Mouse (Mus musculus) liver, embryonic 14.5 days (tissue): ENCODE results near the gene Eif3k. TPM values are rescaled to one million over a fixed set of nuclear protein-coding genes. Genes with fewer than 3 reads are reported as not detected.

ENCODE experiments used
- ATAC-seq: fragments of 200-750 bp; cut with Nextera tagmentation; 2 replicates; pipeline ENCODE4 v1.8.0; 2017; ENCODE audit warnings: moderate number of reproducible peaks, mild to moderate bottlenecking, moderate library complexity; ENCODE audit not compliant: insufficient read depth
- DNase-seq, 3 experiments: peaks; one replicate each; pipeline ENCODE4 v3.0.0-alpha.2; 2012 to 2013; ENCODE audit warnings: low read depth in 3 of 3, low spot score in 3 of 3
- H3K27ac ChIP-seq: fragments of 300-500 bp; sonication (generic); 2 replicates; pipeline ENCODE4 v1.5.1; 2014; ENCODE audit warnings: moderate library complexity, mild to moderate bottlenecking, control low read depth, inconsistent platforms
- H3K27me3 ChIP-seq: fragments of 300-500 bp; sonication (generic); 2 replicates; pipeline ENCODE4 v1.6.1; 2014; ENCODE audit warnings: mild to moderate bottlenecking, low read length, moderate library complexity; ENCODE audit not compliant: control insufficient read depth, insufficient read depth
- H3K36me3 ChIP-seq: fragments of 300-500 bp; sonication (generic); replicated peaks from 2 replicates; pipeline ENCODE4 v1.6.1; 2014; ENCODE audit warnings: low read depth; ENCODE audit not compliant: control insufficient read depth, insufficient read depth
- H3K4me1 ChIP-seq, 2 experiments: fragments of 200-500 bp in 1 of 2; fragments of 300-500 bp in 1 of 2; sonication (generic) in 1 of 2; replicated peaks; 2 replicates each; pipeline ENCODE4 v1.6.1; 2012 to 2014; ENCODE audit warnings: antibody characterized with exemption in 1 of 2, inconsistent platforms in 1 of 2, low read length in 1 of 2; ENCODE audit not compliant: control insufficient read depth in 2 of 2, insufficient read depth in 2 of 2
- H3K4me2 ChIP-seq: fragments of 300-500 bp; sonication (generic); 2 replicates; pipeline ENCODE4 v1.6.1; 2014; ENCODE audit warnings: low read depth, mild to moderate bottlenecking, control low read depth, moderate library complexity
- H3K4me3 ChIP-seq, 2 experiments: fragments of 200-500 bp in 1 of 2; fragments of 300-500 bp in 1 of 2; sonication (generic) in 1 of 2; 2 replicates each; pipeline ENCODE4 v1.5.1; 2012 to 2014; ENCODE audit warnings: low read depth in 2 of 2, low read length in 2 of 2, mild to moderate bottlenecking in 2 of 2, control low read depth in 1 of 2, inconsistent platforms in 1 of 2, moderate library complexity in 1 of 2; ENCODE audit not compliant: insufficient read depth in 1 of 2
- H3K9ac ChIP-seq: fragments of 300-500 bp; sonication (generic); replicated peaks from 2 replicates; pipeline ENCODE4 v1.6.1; 2014; ENCODE audit warnings: mild to moderate bottlenecking, control low read depth, moderate library complexity
- H3K9me3 ChIP-seq: fragments of 300-500 bp; sonication (generic); 2 replicates; pipeline ENCODE4 v1.6.1; 2016; ENCODE audit warnings: low read length, mixed read lengths; ENCODE audit not compliant: control insufficient read depth
- CTCF ChIP-seq: IDR thresholded peaks from 2 replicates; pipeline ENCODE4 v1.5.1; 2016; ENCODE audit warnings: antibody characterized with exemption, low read depth, control low read depth
- EP300 ChIP-seq: IDR thresholded peaks from 2 replicates; pipeline ENCODE4 v1.6.1; 2016; ENCODE audit warnings: antibody characterized with exemption, low read depth
- WGBS: fragments of 180-500 bp; shearing (Covaris S2); extraction: QIAGEN DNeasy Blood & Tissue Kit; methylation state at CpG from one replicate; pipeline ENCODE4 v1.1.7; 2014; ENCODE audit not compliant: insufficient replicate concordance; 5-methylcytosine and 5-hydroxymethylcytosine counted together
- polyA plus RNA-seq, 2 experiments: library from polyadenylated mRNA; depleted of rRNA in 1 of 2; stranded (reverse) in 1 of 2; unstranded in 1 of 2; fragments of >200 nt; fragmentation: Nextera tagmentation in 1 of 2; extraction: Ambion mirVana in 1 of 2; gene quantifications; 2 replicates each; pipeline versions ENCODE4 v1.2.1 to v1.2.3; 2012 to 2014

Eif3k gene
- polyA plus RNA-seq, 2 experiments = 281 to 283 TPM

- H3K4me2 ChIP-seq = no peak overlapping the region
- ATAC-seq (no peak), DNase-seq (no peak)
- 69% methylated on average over 7 of the region's 7 CpGs for WGBS
- no peak overlapping the region for H3K27ac ChIP-seq
- no peaks in the 10 kb centered on the region for H3K36me3 ChIP-seq
- H3K27me3 ChIP-seq = peaks cover 37% of the 10 kb centered on the region
- no peaks in the 10 kb centered on the region for H3K4me1 ChIP-seq
- TF ChIP-seq EP300 (no peak), CTCF (no peak)
- H3K9ac ChIP-seq = no peak overlapping the region
- H3K9me3 ChIP-seq = 0 out of 2 replicates have a peak, but pooled peaks cover 2% of the 10 kb centered on the region
- no peak overlapping the region for H3K4me3 ChIP-seq
Measured at GRCm38 (mm10) chr7:29017222-29017621, 35.6 kb upstream of the Eif3k start.

GRCm38 (mm10) chr7:29016440-29016839 is 34.8 kb upstream of the Eif3k start:
- H3K9ac ChIP-seq = no peak overlapping the region
- DNase-seq = no peak
- no peaks in the 10 kb centered on the region for H3K36me3 ChIP-seq
- no peak for ATAC-seq
- H3K9me3 ChIP-seq = 0 out of 2 replicates have a peak, but pooled peaks cover 2% of the 10 kb centered on the region
- no peaks in the 10 kb centered on the region for H3K4me1 ChIP-seq
- H3K27ac ChIP-seq = no peak overlapping the region
- TF ChIP-seq CTCF (no peak), EP300 (no peak)
- no peak overlapping the region for H3K4me2 ChIP-seq
- peaks cover 37% of the 10 kb centered on the region for H3K27me3 ChIP-seq
- 55% methylated on average over 7 of the region's 7 CpGs for WGBS
- H3K4me3 ChIP-seq = no peak overlapping the region

- no peak overlapping the region for H3K4me3 ChIP-seq
- no peak for TF ChIP-seq EP300
- peak; percentile 64 for TF ChIP-seq CTCF
- H3K27ac ChIP-seq = no peak overlapping the region
- no peaks in the 10 kb centered on the region for H3K4me1 ChIP-seq
- H3K4me2 ChIP-seq = no peak overlapping the region
- no peaks in the 10 kb centered on the region for H3K36me3 ChIP-seq
- H3K9me3 ChIP-seq = 0 out of 2 replicates have a peak, but pooled peaks cover 2% of the 10 kb centered on the region
- 71% methylated on average over 1 of the region's 1 CpGs for WGBS
- no peak for ATAC-seq
- no peak overlapping the region for H3K9ac ChIP-seq
- H3K27me3 ChIP-seq = peaks cover 25% of the 10 kb centered on the region
- DNase-seq = no peak
Measured at GRCm38 (mm10) chr7:29014984-29015383, 33.3 kb upstream of the Eif3k start.

GRCm38 (mm10) chr7:29008714-29009113 is 27.1 kb upstream of the Eif3k start:
- Histone ChIP-seq H3K4me1 (peaks cover 0 to 13% of the 10 kb centered on the region in 2 experiments; a peak in 3 of 4 replicates), H3K9me3 (no peaks in the 10 kb centered on the region), H3K27me3 (no peaks in the 10 kb centered on the region), H3K4me2 (no peak overlapping the region), H3K4me3 (no peak overlapping the region), H3K27ac (no peak overlapping the region), H3K9ac (no peak overlapping the region), H3K36me3 (no peaks in the 10 kb centered on the region)
- TF ChIP-seq EP300 = no peak
- TF ChIP-seq CTCF = no peak
- DNase-seq (no peak), ATAC-seq (no peak)
- WGBS = 37% methylated on average over 9 of the region's 9 CpGs

GRCm38 (mm10) chr7:29008171-29008570 is 26.5 kb upstream of the Eif3k start:
- Histone ChIP-seq H3K27ac (no peak overlapping the region), H3K4me2 (no peak overlapping the region)
- ATAC-seq = no peak

More at GRCm38 (mm10) chr7:29008171-29008570, 26.5 kb upstream of the Eif3k start:
- Histone ChIP-seq H3K4me3 (no peak overlapping the region), H3K27me3 (no peaks in the 10 kb centered on the region), H3K36me3 (no peaks in the 10 kb centered on the region), H3K9ac (no peak overlapping the region), H3K9me3 (no peaks in the 10 kb centered on the region), H3K4me1 (peaks cover 0 to 13% of the 10 kb centered on the region in 2 experiments; a peak in 3 of 4 replicates)
- DNase-seq = no peak
- no peak for TF ChIP-seq EP300
- no peak for TF ChIP-seq CTCF
- WGBS = 81% methylated on average over 10 of the region's 10 CpGs
